Mouse (Mus musculus): ENCODE results near the gene Wdfy4.

DNA sequence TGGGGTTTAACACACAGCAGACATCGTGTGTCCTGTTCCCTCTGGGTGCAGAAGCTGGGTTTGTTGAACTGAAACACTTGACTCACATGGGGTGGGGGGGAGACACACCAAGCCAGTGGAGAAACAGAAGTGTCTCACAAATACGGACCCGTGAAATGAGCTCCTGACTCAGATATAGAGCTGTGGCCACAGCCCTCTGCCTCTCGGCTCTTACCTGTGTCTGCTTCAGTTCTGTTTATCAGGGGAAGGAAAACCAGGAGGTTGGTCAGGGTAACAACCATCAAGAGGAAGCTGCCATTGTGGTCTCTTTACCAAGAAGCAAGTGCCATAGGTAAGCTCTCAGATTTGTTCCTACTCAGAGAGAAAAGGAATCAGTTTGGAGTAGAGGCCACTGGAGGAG is 16.6 kb downstream of the Wdfy4 start:
- TF ChIP-seq POLR2A (IDR thresholded peaks at IDR 0.05; ENCODE audit: borderline replicate concordance, extremely low read depth, insufficient read depth, insufficient read length, poor library complexity, severe bottlenecking), result no peak
- no peak for TF ChIP-seq CTCF (IDR thresholded peaks at IDR 0.05; ENCODE audit: borderline replicate concordance, extremely low read depth, insufficient read depth, insufficient read length)

All from brain, embryonic 14.5 days (tissue).